Mouse (Mus musculus) lung, embryonic 14.5 days (tissue): ENCODE measurements around the gene Ndrg2. TPM values are rescaled to one million over a fixed set of nuclear protein-coding genes. Genes with fewer than 3 reads are reported as not detected.
"Not testable (repeated sequence)": the region's sequence is repeated elsewhere in the genome, so short reads cannot be mapped to it uniquely, and the experiment has no call there.

Experiments
- ATAC-seq: fragments of 200-750 bp; cut with Nextera tagmentation; 2 replicates; pipeline ENCODE4 v1.8.0; 2017; ENCODE audit warnings: mild to moderate bottlenecking, moderate TSS enrichment, moderate library complexity; ENCODE audit not compliant: insufficient read depth
- DNase-seq: peaks from one replicate; pipeline ENCODE4 v3.0.0-alpha.2; 2015
- H3K27ac ChIP-seq: fragments of 300-500 bp; sonication (generic); 2 replicates; pipeline ENCODE4 v1.5.1; 2014; ENCODE audit warnings: low read depth, mild to moderate bottlenecking, moderate library complexity
- H3K27me3 ChIP-seq: fragments of 300-500 bp; sonication (generic); 2 replicates; pipeline ENCODE4 v1.6.1; 2014; ENCODE audit warnings: low read length, control low read depth; ENCODE audit not compliant: insufficient read depth
- H3K36me3 ChIP-seq: fragments of 300-500 bp; sonication (generic); 2 replicates; pipeline ENCODE4 v1.6.1; 2014; ENCODE audit warnings: control low read depth; ENCODE audit not compliant: insufficient read depth
- H3K4me1 ChIP-seq: fragments of 300-500 bp; sonication (generic); 2 replicates; pipeline ENCODE4 v1.6.1; 2014; ENCODE audit warnings: antibody characterized with exemption, control low read depth; ENCODE audit not compliant: insufficient read depth
- H3K4me2 ChIP-seq: fragments of 300-500 bp; sonication (generic); 2 replicates; pipeline ENCODE4 v1.6.1; 2014; ENCODE audit warnings: mild to moderate bottlenecking
- H3K4me3 ChIP-seq: fragments of 300-500 bp; sonication (generic); 2 replicates; pipeline ENCODE4 v1.5.1; 2014; ENCODE audit warnings: low read depth, low read length
- H3K9ac ChIP-seq: fragments of 300-500 bp; sonication (generic); 2 replicates; pipeline ENCODE4 v1.6.1; 2014
- H3K9me3 ChIP-seq: fragments of 300-500 bp; sonication (generic); 2 replicates; pipeline ENCODE4 v1.6.1; 2016; ENCODE audit warnings: low read depth, low read length, control low read depth
- CTCF ChIP-seq: IDR thresholded peaks from 2 replicates; pipeline ENCODE4 v1.5.1; 2016; ENCODE audit warnings: antibody characterized with exemption, low read depth
- WGBS: fragments of 180-500 bp; shearing (Covaris S2); extraction: QIAGEN DNeasy Blood & Tissue Kit; methylation state at CpG from one replicate; pipeline ENCODE4 v1.1.7; 2014; 5-methylcytosine and 5-hydroxymethylcytosine counted together
- polyA plus RNA-seq: library from polyadenylated mRNA; unstranded; fragments of >200 nt; fragmentation: Nextera tagmentation; extraction: Ambion mirVana; gene quantifications from 2 replicates; pipeline ENCODE4 v1.2.1, GENCODE M21; 2014

The Ndrg2 gene
- polyA plus RNA-seq, 1 experiment from 2014 or later = 22.7 TPM

DNA sequence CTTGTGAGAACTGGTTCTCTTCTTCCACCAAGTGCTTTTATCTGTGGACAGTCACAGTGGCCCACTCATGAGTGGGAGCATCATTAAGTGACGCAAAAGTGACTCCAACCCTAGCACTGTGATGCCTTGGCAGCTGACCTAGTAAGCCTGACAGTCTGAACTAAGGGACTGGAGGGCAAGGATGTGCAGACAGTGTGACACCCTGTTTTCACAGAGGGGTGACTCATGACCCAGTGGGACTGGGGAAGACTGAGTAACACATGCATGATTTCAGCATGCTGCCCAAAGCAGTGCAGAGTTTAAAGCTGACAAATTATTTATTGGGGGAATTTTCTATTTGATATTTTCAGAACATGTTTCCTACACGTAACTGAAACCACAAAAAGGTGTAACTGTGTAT is 43.2 kb downstream of the Ndrg2 start:
- TF ChIP-seq CTCF = no peak
- Histone ChIP-seq H3K9ac (no peak overlapping the region), H3K4me2 (no peak overlapping the region), H3K27ac (no peak overlapping the region), H3K36me3 (no peaks in the 10 kb centered on the region), H3K27me3 (no peaks in the 10 kb centered on the region), H3K4me1 (no peaks in the 10 kb centered on the region), H3K9me3 (no peaks in the 10 kb centered on the region), H3K4me3 (no peak overlapping the region)
- DNase-seq = no peak
- WGBS = 68% methylated on average over 2 of the region's 2 CpGs
- no peak for ATAC-seq

DNA sequence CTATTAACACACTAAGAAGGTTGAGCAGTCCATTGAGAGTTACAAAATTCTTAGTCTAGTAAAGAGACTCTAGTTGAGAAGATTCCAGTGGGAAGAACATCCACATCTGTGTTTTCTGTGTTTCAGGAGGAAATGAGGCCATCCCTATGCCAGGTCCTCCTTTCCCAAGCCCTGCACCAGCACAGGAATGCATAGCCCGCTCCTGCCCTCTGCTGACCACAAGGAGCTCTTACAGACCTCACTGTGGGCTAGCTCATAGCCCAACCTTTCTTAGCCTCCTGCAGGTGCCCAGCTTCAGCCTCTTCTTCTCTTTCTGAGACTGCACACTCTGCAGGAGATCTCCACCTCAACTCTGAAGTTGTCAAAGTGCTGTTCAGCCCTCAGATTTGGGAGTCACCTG is 50.4 kb downstream of the Ndrg2 start:
- not testable (repeated sequence) for H3K4me3 ChIP-seq, H3K9me3 ChIP-seq, H3K9ac ChIP-seq, H3K27ac ChIP-seq, ATAC-seq, H3K27me3 ChIP-seq, H3K4me2 ChIP-seq, H3K36me3 ChIP-seq, H3K4me1 ChIP-seq
- 10% methylated on average over 1 of the region's 1 CpGs for WGBS
- peak; percentile 55 for TF ChIP-seq CTCF
- DNase-seq = peak; percentile 33

- not testable (repeated sequence) for H3K27ac ChIP-seq, H3K36me3 ChIP-seq, ATAC-seq, H3K4me1 ChIP-seq, H3K9ac ChIP-seq, H3K4me2 ChIP-seq, H3K9me3 ChIP-seq, H3K4me3 ChIP-seq, H3K27me3 ChIP-seq, DNase-seq
- 61% methylated on average over 7 of the region's 7 CpGs for WGBS
Measured at GRCm38 (mm10) chr14:51855280-51855679, 58.7 kb downstream of the Ndrg2 start.

Other genes starting within 250 kb of the Ndrg2 start
- gene Gm17079, start 218.7 kb downstream of the Ndrg2 start, polyA plus RNA-seq = not detected in 2 replicates
- gene Gm5800, start 197.0 kb downstream of the Ndrg2 start, polyA plus RNA-seq = not detected in 2 replicates
- gene Ang4, start 140.6 kb downstream of the Ndrg2 start, polyA plus RNA-seq = not detected in 2 replicates
- not detected in 2 replicates for gene AY358078, start 114.1 kb downstream of the Ndrg2 start, polyA plus RNA-seq
- not detected in 2 replicates for gene Ear6, start 60.5 kb downstream of the Ndrg2 start, polyA plus RNA-seq
- 32.4 and 38.4 TPM in 2 replicates for gene Mettl17, start 29.3 kb downstream of the Ndrg2 start, polyA plus RNA-seq
- 0.07 and 0.42 TPM in 2 replicates for gene Slc39a2, start 21.3 kb downstream of the Ndrg2 start, polyA plus RNA-seq
- not detected in 2 replicates for gene Tppp2, start 4.3 kb upstream of the Ndrg2 start, polyA plus RNA-seq
- gene Rnase13, start 8.6 kb upstream of the Ndrg2 start, polyA plus RNA-seq = not detected in 2 replicates
- gene Arhgef40, start 70.6 kb upstream of the Ndrg2 start, polyA plus RNA-seq = 96.8 and 108 TPM in 2 replicates
- 0.35 and 0.74 TPM in 2 replicates for gene Tmem253, start 101.5 kb upstream of the Ndrg2 start, polyA plus RNA-seq
- 25.8 and 28.3 TPM in 2 replicates for gene Zfp219, start 106.6 kb upstream of the Ndrg2 start, polyA plus RNA-seq
- not detected in 2 replicates for gene Olfr221, start 128.3 kb upstream of the Ndrg2 start, polyA plus RNA-seq
- gene Hnrnpc, start 189.9 kb upstream of the Ndrg2 start, polyA plus RNA-seq = 673 and 695 TPM in 2 replicates
- 76.1 TPM in 2 replicates for gene Rpgrip1, start 196.5 kb upstream of the Ndrg2 start, polyA plus RNA-seq